Mouse (Mus musculus): Measurements from ENCODE around the gene Sh3pxd2a. TPM values are rescaled to one million over a fixed set of nuclear protein-coding genes. Genes with fewer than 3 reads are reported as not detected.
A peak's percentile ranks its signal among the peaks of the same experiment; 100 is the strongest.

The Sh3pxd2a gene
- polyA plus RNA-seq, 1 experiment from 2014 or later: 5.0 TPM

GRCm38 (mm10) chr19:47230682-47231081, 233.5 kb downstream of the Sh3pxd2a start:
- WGBS: 90% methylated on average over 8 of the region's 8 CpGs
- Histone ChIP-seq H3K4me1 (ENCODE audit: insufficient read depth, low read length) (peaks cover 16% of the 10 kb centered on the region), H3K27ac (ENCODE audit: low read length) (no peak overlapping the region), H3K4me3 (ENCODE audit: low read length) (no peak overlapping the region), H3K9ac (replicated peaks; ENCODE audit: low read length) (no peak overlapping the region), H3K4me2 (replicated peaks; ENCODE audit: low read depth, low read length) (no peak overlapping the region), H3K27me3 (ENCODE audit: insufficient read depth, low read length) (no peaks in the 10 kb centered on the region), H3K36me3 (ENCODE audit: insufficient read depth, low read length) (no peaks in the 10 kb centered on the region), H3K9me3 (ENCODE audit: low read length) (no peaks in the 10 kb centered on the region)
- no peak for ATAC-seq (ENCODE audit: low FRiP score, low TSS enrichment)

- 89% methylated on average over 7 of the region's 7 CpGs for WGBS
- H3K4me2 ChIP-seq (replicated peaks; ENCODE audit: low read depth, low read length): no peak overlapping the region
- ATAC-seq (ENCODE audit: low FRiP score, low TSS enrichment): no peak
- no peaks in the 10 kb centered on the region for H3K9me3 ChIP-seq (ENCODE audit: low read length)
- no peaks in the 10 kb centered on the region for H3K36me3 ChIP-seq (ENCODE audit: insufficient read depth, low read length)
- H3K9ac ChIP-seq (replicated peaks; ENCODE audit: low read length): no peak overlapping the region
- H3K27me3 ChIP-seq (ENCODE audit: insufficient read depth, low read length): no peaks in the 10 kb centered on the region
- H3K4me3 ChIP-seq (ENCODE audit: low read length): no peak overlapping the region
- peaks cover 16% of the 10 kb centered on the region for H3K4me1 ChIP-seq (ENCODE audit: insufficient read depth, low read length)
- H3K27ac ChIP-seq (ENCODE audit: low read length): no peak overlapping the region
Observed at GRCm38 (mm10) chr19:47230082-47230481, 234.1 kb downstream of the Sh3pxd2a start.

- Histone ChIP-seq H3K9ac (replicated peaks; ENCODE audit: low read length) (0 out of 2 replicates have a peak overlapping the region, but pooled peaks have one; percentile 52), H3K27me3 (ENCODE audit: insufficient read depth, low read length) (no peaks in the 10 kb centered on the region), H3K4me2 (replicated peaks; ENCODE audit: low read depth, low read length) (peak overlapping the region; percentile 54), H3K9me3 (ENCODE audit: low read length) (no peaks in the 10 kb centered on the region), H3K27ac (ENCODE audit: low read length) (no peak overlapping the region), H3K36me3 (ENCODE audit: insufficient read depth, low read length) (no peaks in the 10 kb centered on the region), H3K4me1 (ENCODE audit: insufficient read depth, low read length) (peaks cover 16% of the 10 kb centered on the region), H3K4me3 (ENCODE audit: low read length) (no peak overlapping the region)
- 60% methylated on average over 5 of the region's 5 CpGs for WGBS
- peak; percentile 17; the same call in 1 of the 2 replicates for ATAC-seq (ENCODE audit: low FRiP score, low TSS enrichment)
Observed at GRCm38 (mm10) chr19:47229461-47229860, 234.7 kb downstream of the Sh3pxd2a start.

- no peaks in the 10 kb centered on the region for H3K36me3 ChIP-seq (ENCODE audit: insufficient read depth, low read length)
- H3K4me3 ChIP-seq (ENCODE audit: low read length): peak overlapping the region; percentile 33
- peak overlapping the region; percentile 52 for H3K9ac ChIP-seq (replicated peaks; ENCODE audit: low read length)
- WGBS: under 1% methylated on average over 16 of the region's 17 CpGs
- no peaks in the 10 kb centered on the region for H3K9me3 ChIP-seq (ENCODE audit: low read length)
- no peaks in the 10 kb centered on the region for H3K27me3 ChIP-seq (ENCODE audit: insufficient read depth, low read length)
- peak overlapping the region; percentile 47; the same call in 1 of the 2 replicates for H3K27ac ChIP-seq (ENCODE audit: low read length)
- H3K4me2 ChIP-seq (replicated peaks; ENCODE audit: low read depth, low read length): peak overlapping the region; percentile 54
- peaks cover 16% of the 10 kb centered on the region for H3K4me1 ChIP-seq (ENCODE audit: insufficient read depth, low read length)
- ATAC-seq (ENCODE audit: low FRiP score, low TSS enrichment): peak; percentile 90
Observed at GRCm38 (mm10) chr19:47228725-47229252, 235.4 kb downstream of the Sh3pxd2a start.

GRCm38 (mm10) chr19:47225791-47226190, 238.4 kb downstream of the Sh3pxd2a start:
- Histone ChIP-seq H3K4me2 (replicated peaks; ENCODE audit: low read depth, low read length) (no peak overlapping the region), H3K9ac (replicated peaks; ENCODE audit: low read length) (no peak overlapping the region), H3K9me3 (ENCODE audit: low read length) (no peaks in the 10 kb centered on the region), H3K27ac (ENCODE audit: low read length) (no peak overlapping the region), H3K27me3 (ENCODE audit: insufficient read depth, low read length) (no peaks in the 10 kb centered on the region), H3K36me3 (ENCODE audit: insufficient read depth, low read length) (no peaks in the 10 kb centered on the region), H3K4me3 (ENCODE audit: low read length) (no peak overlapping the region), H3K4me1 (ENCODE audit: insufficient read depth, low read length) (peaks cover 16% of the 10 kb centered on the region)
- ATAC-seq (ENCODE audit: low FRiP score, low TSS enrichment): no peak
- WGBS: 76% methylated on average over 5 of the region's 5 CpGs

GRCm38 (mm10) chr19:47224743-47225142, 239.5 kb downstream of the Sh3pxd2a start:
- H3K36me3 ChIP-seq (ENCODE audit: insufficient read depth, low read length): no peaks in the 10 kb centered on the region
- peaks cover 16% of the 10 kb centered on the region for H3K4me1 ChIP-seq (ENCODE audit: insufficient read depth, low read length)
- no peaks in the 10 kb centered on the region for H3K9me3 ChIP-seq (ENCODE audit: low read length)
- WGBS: 73% methylated on average over 4 of the region's 4 CpGs
- no peak overlapping the region for H3K4me3 ChIP-seq (ENCODE audit: low read length)
- no peak overlapping the region for H3K4me2 ChIP-seq (replicated peaks; ENCODE audit: low read depth, low read length)
- no peaks in the 10 kb centered on the region for H3K27me3 ChIP-seq (ENCODE audit: insufficient read depth, low read length)
- H3K9ac ChIP-seq (replicated peaks; ENCODE audit: low read length): no peak overlapping the region
- ATAC-seq (ENCODE audit: low FRiP score, low TSS enrichment): no peak
- no peak overlapping the region for H3K27ac ChIP-seq (ENCODE audit: low read length)

- 51% methylated on average over 15 of the region's 15 CpGs for WGBS
- no peak overlapping the region for H3K4me3 ChIP-seq (ENCODE audit: low read length)
- H3K4me2 ChIP-seq (replicated peaks; ENCODE audit: low read depth, low read length): no peak overlapping the region
- ATAC-seq (ENCODE audit: low FRiP score, low TSS enrichment): no peak
- no peaks in the 10 kb centered on the region for H3K9me3 ChIP-seq (ENCODE audit: low read length)
- no peaks in the 10 kb centered on the region for H3K36me3 ChIP-seq (ENCODE audit: insufficient read depth, low read length)
- no peak overlapping the region for H3K9ac ChIP-seq (replicated peaks; ENCODE audit: low read length)
- H3K27ac ChIP-seq (ENCODE audit: low read length): no peak overlapping the region
- no peaks in the 10 kb centered on the region for H3K4me1 ChIP-seq (ENCODE audit: insufficient read depth, low read length)
- H3K27me3 ChIP-seq (ENCODE audit: insufficient read depth, low read length): no peaks in the 10 kb centered on the region
Observed at GRCm38 (mm10) chr19:47222841-47223557, 241.2 kb downstream of the Sh3pxd2a start.

- H3K27me3 ChIP-seq (ENCODE audit: insufficient read depth, low read length): no peaks in the 10 kb centered on the region
Observed at GRCm38 (mm10) chr19:47222154-47222840, 241.9 kb downstream of the Sh3pxd2a start.

GRCm38 (mm10) chr19:47221500-47222153, 242.6 kb downstream of the Sh3pxd2a start:
- Histone ChIP-seq H3K4me3 (ENCODE audit: low read length) (no peak overlapping the region), H3K4me1 (ENCODE audit: insufficient read depth, low read length) (no peaks in the 10 kb centered on the region), H3K27me3 (ENCODE audit: insufficient read depth, low read length) (no peaks in the 10 kb centered on the region), H3K9ac (replicated peaks; ENCODE audit: low read length) (no peak overlapping the region), H3K4me2 (replicated peaks; ENCODE audit: low read depth, low read length) (no peak overlapping the region), H3K27ac (ENCODE audit: low read length) (no peak overlapping the region), H3K9me3 (ENCODE audit: low read length) (no peaks in the 10 kb centered on the region), H3K36me3 (ENCODE audit: insufficient read depth, low read length) (no peaks in the 10 kb centered on the region)
- no peak for ATAC-seq (ENCODE audit: low FRiP score, low TSS enrichment)
- WGBS: 69% methylated on average over 7 of the region's 7 CpGs

More at GRCm38 (mm10) chr19:47222154-47222840, 241.9 kb downstream of the Sh3pxd2a start:
- Histone ChIP-seq H3K4me3 (ENCODE audit: low read length) (no peak overlapping the region), H3K9me3 (ENCODE audit: low read length) (no peaks in the 10 kb centered on the region), H3K4me2 (replicated peaks; ENCODE audit: low read depth, low read length) (no peak overlapping the region), H3K27ac (ENCODE audit: low read length) (no peak overlapping the region), H3K36me3 (ENCODE audit: insufficient read depth, low read length) (no peaks in the 10 kb centered on the region), H3K4me1 (ENCODE audit: insufficient read depth, low read length) (no peaks in the 10 kb centered on the region), H3K9ac (replicated peaks; ENCODE audit: low read length) (no peak overlapping the region)
- 80% methylated on average over 8 of the region's 8 CpGs for WGBS
- ATAC-seq (ENCODE audit: low FRiP score, low TSS enrichment): no peak

Measured in kidney, embryonic 16.5 days (tissue).